Mouse (Mus musculus) midbrain, embryonic 15.5 days (tissue): ENCODE results near the gene Nfic. TPM values are rescaled to one million over a fixed set of nuclear protein-coding genes. Genes with fewer than 3 reads are reported as not detected.

Source experiments
- ATAC-seq: fragments of 200-750 bp; cut with Nextera tagmentation; replicated peaks from 2 replicates; pipeline ENCODE4 v1.8.0; 2017; ENCODE audit warnings: moderate TSS enrichment
- H3K27ac ChIP-seq: fragments of 300-500 bp; sonication (generic); 2 replicates; pipeline ENCODE4 v1.5.1; 2015; ENCODE audit warnings: mild to moderate bottlenecking, inconsistent platforms
- H3K27me3 ChIP-seq: fragments of 300-500 bp; sonication (generic); replicated peaks from 2 replicates; pipeline ENCODE4 v1.6.1; 2015; ENCODE audit warnings: inconsistent platforms
- H3K36me3 ChIP-seq: fragments of 300-500 bp; sonication (generic); replicated peaks from 2 replicates; pipeline ENCODE4 v1.6.1; 2015; ENCODE audit warnings: inconsistent platforms
- H3K4me1 ChIP-seq: fragments of 300-500 bp; sonication (generic); 2 replicates; pipeline ENCODE4 v1.6.1; 2015; ENCODE audit warnings: inconsistent platforms
- H3K4me2 ChIP-seq: fragments of 300-500 bp; sonication (generic); 2 replicates; pipeline ENCODE4 v1.6.1; 2015; ENCODE audit warnings: inconsistent platforms, mild to moderate bottlenecking, moderate library complexity
- H3K4me3 ChIP-seq: fragments of 300-500 bp; sonication (generic); 2 replicates; pipeline ENCODE4 v1.5.1; 2015; ENCODE audit warnings: mild to moderate bottlenecking, inconsistent platforms
- H3K9ac ChIP-seq: fragments of 300-500 bp; sonication (generic); 2 replicates; pipeline ENCODE4 v1.6.1; 2015; ENCODE audit warnings: mild to moderate bottlenecking, inconsistent platforms
- H3K9me3 ChIP-seq: fragments of 300-500 bp; sonication (generic); 2 replicates; pipeline ENCODE4 v1.6.1; 2016; ENCODE audit warnings: inconsistent platforms
- WGBS: fragments of 180-500 bp; shearing (Covaris S2); methylation state at CpG from one replicate; pipeline ENCODE4 v1.1.7; 2015; ENCODE audit warnings: mixed read lengths; 5-methylcytosine and 5-hydroxymethylcytosine counted together
- polyA plus RNA-seq: library from polyadenylated mRNA; unstranded; fragments of >200 nt; fragmentation: Nextera tagmentation; extraction: Ambion mirVana; gene quantifications from 2 replicates; pipeline ENCODE4 v1.2.1, GENCODE M21; 2015

Gene Nfic
- polyA plus RNA-seq, 1 experiment from 2014 or later: 18.1 TPM

GRCm38 (mm10) chr10:81409330-81409729 lies 46.1 kb downstream of the Nfic start:
- ATAC-seq: no peak
- Histone ChIP-seq H3K4me1 (peaks cover 41% of the 10 kb centered on the region), H3K4me2 (no peak overlapping the region), H3K4me3 (no peak overlapping the region), H3K9ac (no peak overlapping the region), H3K9me3 (no peaks in the 10 kb centered on the region), H3K36me3 (peaks cover 9% of the 10 kb centered on the region; the same call in 1 of the 2 replicates), H3K27me3 (peaks cover 21% of the 10 kb centered on the region), H3K27ac (no peak overlapping the region)
- WGBS: 14% methylated on average over 8 of the region's 8 CpGs

- H3K4me2 ChIP-seq: no peak overlapping the region
- H3K4me3 ChIP-seq: no peak overlapping the region
- no peak overlapping the region for H3K9ac ChIP-seq
- WGBS: 17% methylated on average over 9 of the region's 9 CpGs
- peaks cover 9% of the 10 kb centered on the region; the same call in 1 of the 2 replicates for H3K36me3 ChIP-seq
- H3K4me1 ChIP-seq: peaks cover 36% of the 10 kb centered on the region
- no peak overlapping the region for H3K27ac ChIP-seq
- ATAC-seq: no peak
- H3K27me3 ChIP-seq: peaks cover 21% of the 10 kb centered on the region
- no peaks in the 10 kb centered on the region for H3K9me3 ChIP-seq
Measured at GRCm38 (mm10) chr10:81408871-81409291, 46.6 kb downstream of the Nfic start.

- 51% methylated on average over 13 of the region's 13 CpGs for WGBS
- Histone ChIP-seq H3K9me3 (no peaks in the 10 kb centered on the region), H3K4me3 (no peak overlapping the region), H3K36me3 (peaks cover 9% of the 10 kb centered on the region; the same call in 1 of the 2 replicates), H3K9ac (no peak overlapping the region), H3K4me2 (no peak overlapping the region), H3K27me3 (peaks cover 21% of the 10 kb centered on the region), H3K4me1 (peaks cover 38% of the 10 kb centered on the region), H3K27ac (no peak overlapping the region)
- ATAC-seq: no peak
Measured at GRCm38 (mm10) chr10:81408424-81408729, 47.1 kb downstream of the Nfic start.

- H3K4me1 ChIP-seq: peaks cover 44% of the 10 kb centered on the region
Measured at GRCm38 (mm10) chr10:81407539-81408423, 47.7 kb downstream of the Nfic start.

GRCm38 (mm10) chr10:81406504-81407440 lies 48.7 kb downstream of the Nfic start:
- Histone ChIP-seq H3K36me3 (peaks cover 9% of the 10 kb centered on the region; the same call in 1 of the 2 replicates), H3K4me2 (peak overlapping the region; percentile 31), H3K27ac (no peak overlapping the region), H3K4me3 (0 out of 2 replicates have a peak overlapping the region, but pooled peaks have one; percentile 7), H3K9ac (no peak overlapping the region), H3K27me3 (peaks cover 21% of the 10 kb centered on the region), H3K9me3 (no peaks in the 10 kb centered on the region), H3K4me1 (peaks cover 45% of the 10 kb centered on the region)
- no peak for ATAC-seq
- WGBS: 32% methylated on average over 24 of the region's 24 CpGs

More at GRCm38 (mm10) chr10:81407539-81408423, 47.7 kb downstream of the Nfic start:
- Histone ChIP-seq H3K9ac (no peak overlapping the region), H3K27me3 (peaks cover 21% of the 10 kb centered on the region), H3K36me3 (peaks cover 9% of the 10 kb centered on the region; the same call in 1 of the 2 replicates), H3K27ac (no peak overlapping the region), H3K4me3 (0 out of 2 replicates have a peak overlapping the region, but pooled peaks have one; percentile 7), H3K9me3 (no peaks in the 10 kb centered on the region), H3K4me2 (peak overlapping the region; percentile 31)
- WGBS: 31% methylated on average over 31 of the region's 31 CpGs
- ATAC-seq: no peak

GRCm38 (mm10) chr10:81405588-81406201 lies 49.7 kb downstream of the Nfic start:
- ATAC-seq: no peak
- H3K4me1 ChIP-seq: peaks cover 51% of the 10 kb centered on the region
- no peak overlapping the region for H3K9ac ChIP-seq
- peaks cover 21% of the 10 kb centered on the region for H3K27me3 ChIP-seq
- no peak overlapping the region for H3K4me3 ChIP-seq
- H3K9me3 ChIP-seq: no peaks in the 10 kb centered on the region
- H3K36me3 ChIP-seq: peaks cover 9% of the 10 kb centered on the region; the same call in 1 of the 2 replicates
- no peak overlapping the region for H3K27ac ChIP-seq
- no peak overlapping the region for H3K4me2 ChIP-seq
- WGBS: 45% methylated on average over 13 of the region's 13 CpGs

GRCm38 (mm10) chr10:81404720-81405119 lies 50.7 kb downstream of the Nfic start:
- Histone ChIP-seq H3K4me2 (no peak overlapping the region), H3K36me3 (peaks cover 9% of the 10 kb centered on the region; the same call in 1 of the 2 replicates), H3K9me3 (no peaks in the 10 kb centered on the region), H3K4me1 (peaks cover 54% of the 10 kb centered on the region), H3K9ac (no peak overlapping the region), H3K4me3 (no peak overlapping the region), H3K27ac (no peak overlapping the region), H3K27me3 (peaks cover 21% of the 10 kb centered on the region)
- no peak for ATAC-seq
- WGBS: 66% methylated on average over 18 of the region's 18 CpGs

GRCm38 (mm10) chr10:81404082-81404481 lies 51.4 kb downstream of the Nfic start:
- no peaks in the 10 kb centered on the region for H3K9me3 ChIP-seq
- WGBS: 26% methylated on average over 9 of the region's 9 CpGs
- H3K4me1 ChIP-seq: peaks cover 51% of the 10 kb centered on the region
- no peak overlapping the region for H3K27ac ChIP-seq
- no peak for ATAC-seq
- H3K4me3 ChIP-seq: no peak overlapping the region
- H3K36me3 ChIP-seq: peaks cover 9% of the 10 kb centered on the region; the same call in 1 of the 2 replicates
- no peak overlapping the region for H3K9ac ChIP-seq
- peaks cover 21% of the 10 kb centered on the region for H3K27me3 ChIP-seq
- no peak overlapping the region for H3K4me2 ChIP-seq

GRCm38 (mm10) chr10:81403511-81403910 lies 51.9 kb downstream of the Nfic start:
- Histone ChIP-seq H3K4me3 (no peak overlapping the region), H3K4me2 (no peak overlapping the region), H3K9ac (no peak overlapping the region), H3K9me3 (no peaks in the 10 kb centered on the region), H3K27ac (peak overlapping the region; percentile 74), H3K36me3 (peaks cover 9% of the 10 kb centered on the region; the same call in 1 of the 2 replicates), H3K4me1 (peaks cover 48% of the 10 kb centered on the region), H3K27me3 (peaks cover 16% of the 10 kb centered on the region)
- no peak; the same call in 1 of the 2 replicates for ATAC-seq
- WGBS: 38% methylated on average over 10 of the region's 10 CpGs

- no peaks in the 10 kb centered on the region for H3K9me3 ChIP-seq
- peaks cover 7% of the 10 kb centered on the region; the same call in 1 of the 2 replicates for H3K27me3 ChIP-seq
- ATAC-seq: no peak; the same call in 1 of the 2 replicates
- no peak overlapping the region for H3K4me3 ChIP-seq
- H3K4me2 ChIP-seq: peak overlapping the region; percentile 24
- H3K36me3 ChIP-seq: peaks cover 9% of the 10 kb centered on the region; the same call in 1 of the 2 replicates
- peak overlapping the region; percentile 74 for H3K27ac ChIP-seq
- H3K4me1 ChIP-seq: peaks cover 40% of the 10 kb centered on the region
- H3K9ac ChIP-seq: no peak overlapping the region
- 10% methylated on average over 7 of the region's 7 CpGs for WGBS
Measured at GRCm38 (mm10) chr10:81402227-81402765, 53.1 kb downstream of the Nfic start.

- ATAC-seq: peak; percentile 59
- 6% methylated on average over 18 of the region's 18 CpGs for WGBS
- H3K36me3 ChIP-seq: peaks cover 9% of the 10 kb centered on the region; the same call in 1 of the 2 replicates
Measured at GRCm38 (mm10) chr10:81401521-81402226, 53.8 kb downstream of the Nfic start.

More at GRCm38 (mm10) chr10:81401521-81402226, 53.8 kb downstream of the Nfic start:
- Histone ChIP-seq H3K4me3 (no peak overlapping the region), H3K27ac (peak overlapping the region; percentile 74), H3K9me3 (no peaks in the 10 kb centered on the region), H3K27me3 (peaks cover 7% of the 10 kb centered on the region; the same call in 1 of the 2 replicates), H3K4me2 (peak overlapping the region; percentile 24), H3K9ac (no peak overlapping the region), H3K4me1 (peaks cover 35% of the 10 kb centered on the region)
